Mouse (Mus musculus) left cerebral cortex, adult 18-20 months (tissue): Measurements from ENCODE around the gene Stat3. TPM values are rescaled to one million over a fixed set of nuclear protein-coding genes. Genes with fewer than 3 reads are reported as not detected.

Experiments
- DNase-seq, 2 experiments: peaks; one replicate each; pipeline ENCODE4 v3.0.0; 2021 to 2022; ENCODE audit warnings: low spot score in 2 of 2, mixed read lengths in 1 of 2
- total RNA-seq, 2 experiments: library from RNA; stranded (reverse); gene quantifications; 2 replicates each; pipeline ENCODE4 v1.2.3; 2021

The Stat3 gene
- total RNA-seq, 2 experiments from 2014 or later = 38.8 to 46.7 TPM

GRCm38 (mm10) chr11:100892435-100892834 is 46.9 kb downstream of the Stat3 start:
- no peak for DNase-seq

- no peak for DNase-seq
Observed at GRCm38 (mm10) chr11:100891256-100892123, 47.9 kb downstream of the Stat3 start.

- no peak for DNase-seq
Observed at GRCm38 (mm10) chr11:100890481-100890880, 48.9 kb downstream of the Stat3 start.

GRCm38 (mm10) chr11:100888348-100888820 is 51.0 kb downstream of the Stat3 start:
- DNase-seq = no peak

- no peak for DNase-seq
Observed at GRCm38 (mm10) chr11:100887764-100888163, 51.6 kb downstream of the Stat3 start.

- DNase-seq = no peak
Observed at GRCm38 (mm10) chr11:100887236-100887635, 52.1 kb downstream of the Stat3 start.

- DNase-seq = no peak
Observed at GRCm38 (mm10) chr11:100886188-100886740, 53.1 kb downstream of the Stat3 start.

GRCm38 (mm10) chr11:100885472-100885871 is 53.9 kb downstream of the Stat3 start:
- no peak for DNase-seq

GRCm38 (mm10) chr11:100883640-100884039 is 55.7 kb downstream of the Stat3 start:
- DNase-seq = no peak

- no peak for DNase-seq
Observed at GRCm38 (mm10) chr11:100879321-100880078, 59.8 kb downstream of the Stat3 start.

- no peak for DNase-seq
Observed at GRCm38 (mm10) chr11:100875761-100876160, 63.6 kb downstream of the Stat3 start.

GRCm38 (mm10) chr11:100870968-100871350 is 68.4 kb downstream of the Stat3 start:
- DNase-seq = no peak

GRCm38 (mm10) chr11:100870256-100870967 is 68.9 kb downstream of the Stat3 start:
- DNase-seq = peak in 1 of 2 experiments; percentile 27

- no peak for DNase-seq
Observed at GRCm38 (mm10) chr11:100865618-100866017, 73.7 kb downstream of the Stat3 start.

GRCm38 (mm10) chr11:100863141-100863540 is 76.2 kb downstream of the Stat3 start:
- DNase-seq = no peak

GRCm38 (mm10) chr11:100861836-100862235 is 77.5 kb downstream of the Stat3 start:
- no peak for DNase-seq

GRCm38 (mm10) chr11:100861335-100861734 is 78.0 kb downstream of the Stat3 start:
- DNase-seq = no peak

- peak; percentile 16 to 17 for DNase-seq
Observed at GRCm38 (mm10) chr11:100860198-100861048, 78.9 kb downstream of the Stat3 start.

GRCm38 (mm10) chr11:100859579-100860075 is 79.7 kb downstream of the Stat3 start:
- no peak for DNase-seq
